Mouse (Mus musculus) cerebellum, postnatal 14 days (tissue): Measurements from ENCODE around the gene Artn.
A peak's percentile ranks its signal among the peaks of the same experiment; 100 is the strongest.

Experiments used
- DNase-seq, 2 experiments: peaks; one replicate each; pipeline ENCODE4 v3.0.0; 2021; ENCODE audit warnings: mixed read lengths in 2 of 2

Gene Artn

GRCm38 (mm10) chr4:117918261-117918660, 11.3 kb downstream of the Artn start:
- no peak for DNase-seq

DNA sequence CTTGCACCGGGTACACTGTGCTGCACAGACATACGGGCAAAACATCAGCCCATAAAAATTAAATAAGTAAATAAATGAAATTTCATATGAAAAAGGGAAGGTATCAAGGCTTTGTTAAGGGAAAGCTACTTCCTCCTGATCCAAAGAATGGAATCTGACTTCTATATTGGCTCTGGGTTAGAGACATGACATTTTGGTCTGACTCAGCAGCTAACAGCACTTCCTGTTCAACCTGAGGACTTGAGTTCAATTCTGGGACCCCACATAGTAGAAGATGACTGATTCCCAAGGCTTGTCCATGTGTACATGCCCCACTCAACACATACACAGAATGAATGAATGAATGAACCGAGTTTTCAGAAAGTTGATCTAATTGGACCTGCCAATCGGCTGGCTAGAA, 11.7 kb downstream of the Artn start:
- DNase-seq: no peak

DNA sequence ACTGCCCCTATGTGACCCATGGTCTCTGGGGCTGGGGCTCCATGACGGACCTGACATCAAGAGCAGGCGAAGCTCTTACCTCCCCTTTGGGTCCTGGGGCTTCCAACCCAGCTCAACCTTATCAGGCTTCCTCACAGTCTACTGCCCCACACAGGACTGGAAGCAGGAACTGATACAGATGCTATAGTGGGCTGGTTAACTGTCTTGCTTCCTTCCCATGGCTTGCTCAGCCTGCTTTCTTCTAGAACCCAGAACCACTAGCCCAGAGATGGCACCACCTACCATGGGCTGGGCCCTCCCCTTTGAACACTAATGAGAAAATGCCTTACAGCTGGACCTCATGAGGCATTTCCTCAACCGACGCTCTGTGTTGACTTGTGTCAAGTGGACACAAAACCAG, 12.2 kb downstream of the Artn start:
- DNase-seq: no peak

- DNase-seq: no peak
Observed at GRCm38 (mm10) chr4:117916386-117916785, 13.2 kb downstream of the Artn start.

- DNase-seq: no peak
Observed at GRCm38 (mm10) chr4:117915489-117916105, 14.0 kb downstream of the Artn start.

DNA sequence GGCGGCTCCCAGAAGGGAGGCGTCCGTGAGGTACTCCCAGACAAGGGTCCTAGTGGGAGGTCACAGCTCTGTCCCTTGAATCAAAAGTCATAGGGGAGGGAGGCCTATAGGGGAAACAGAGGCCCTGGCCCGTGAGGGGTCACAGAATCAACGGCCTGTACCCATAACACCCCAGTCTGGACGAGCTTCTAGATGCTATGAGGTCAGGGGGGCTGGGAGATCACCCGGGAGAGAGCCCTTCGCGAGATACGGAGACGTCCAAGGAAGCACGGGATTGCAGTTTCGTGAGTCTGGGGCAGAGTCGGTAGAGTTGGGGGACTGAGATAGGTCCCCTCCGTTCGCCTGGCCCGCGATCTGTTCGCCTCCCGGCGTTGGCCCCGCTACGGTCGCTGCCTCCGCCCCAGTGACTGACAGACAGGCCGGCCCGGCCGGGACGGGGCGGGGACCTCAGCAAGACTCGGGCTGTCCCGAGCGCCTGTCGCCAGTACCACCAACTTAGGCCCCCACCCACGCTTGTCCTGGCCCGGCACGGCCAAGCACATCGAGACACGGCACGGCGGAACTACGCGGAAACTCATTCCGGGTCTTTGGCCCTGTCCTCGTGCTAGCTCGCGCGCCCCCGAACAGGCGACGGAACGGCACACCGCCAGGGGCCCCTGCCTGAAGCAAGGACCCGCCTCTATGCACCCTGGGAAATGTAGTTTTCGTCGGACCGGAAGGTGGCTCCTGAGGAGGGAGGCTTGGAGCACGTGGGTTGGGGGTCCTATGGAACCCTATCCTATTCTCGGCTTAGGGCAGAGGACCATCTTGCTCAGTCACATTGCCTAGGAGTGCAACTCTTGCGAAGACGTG, 14.7 kb downstream of the Artn start, which contains the start of gene Ipo13:
TSS of gene Ipo13 (minus strand) at position 409 of the 852 bp plus-strand sequence.
- peak; percentile 93 to 95 for DNase-seq

DNA sequence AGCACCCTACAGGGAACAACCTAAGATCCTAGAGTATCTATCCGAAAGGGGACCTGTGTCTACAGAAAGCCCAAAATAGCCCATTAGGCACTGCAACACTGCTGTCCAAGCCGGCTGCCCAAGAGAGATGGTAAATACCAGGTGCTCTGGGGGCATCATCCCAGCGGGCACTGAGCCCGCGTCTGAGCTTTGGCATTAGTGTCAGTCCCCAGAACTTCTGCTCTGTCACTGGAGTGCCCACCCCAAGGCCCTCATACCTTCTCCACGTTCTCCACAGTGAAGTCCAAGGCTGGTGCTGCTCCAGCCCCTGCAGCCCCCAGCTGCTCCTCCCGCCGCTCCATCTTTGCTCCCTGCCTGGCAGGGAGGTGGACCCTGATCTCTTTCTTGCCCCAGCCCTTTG, 15.5 kb downstream of the Artn start:
- DNase-seq: peak; percentile 72 to 78

DNA sequence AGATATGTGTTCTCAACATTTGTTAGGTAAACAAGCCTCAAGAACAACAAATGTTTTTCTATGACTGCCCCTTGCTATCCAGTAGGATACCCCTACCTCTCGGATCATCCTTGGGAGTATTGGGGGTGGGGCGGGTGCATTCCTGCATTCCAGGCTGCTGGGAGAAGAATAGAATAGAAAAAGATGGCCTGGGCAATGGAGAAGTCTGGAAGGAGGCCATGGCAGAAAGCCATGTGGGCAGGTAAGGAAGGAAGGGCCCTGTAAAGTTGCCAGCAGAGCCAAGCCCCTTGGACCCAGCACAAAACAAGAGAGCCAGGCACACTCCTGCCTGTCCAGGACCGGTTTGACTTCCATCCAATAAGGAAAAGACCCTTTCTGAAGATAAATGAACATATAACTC, 16.1 kb downstream of the Artn start:
- DNase-seq: peak; percentile 94 to 95

- peak in 1 of 2 experiments; percentile 50 for DNase-seq
Observed at GRCm38 (mm10) chr4:117912685-117913273, 16.8 kb downstream of the Artn start.

GRCm38 (mm10) chr4:117912131-117912561, 17.4 kb downstream of the Artn start:
- DNase-seq: peak; percentile 75 to 76

DNA sequence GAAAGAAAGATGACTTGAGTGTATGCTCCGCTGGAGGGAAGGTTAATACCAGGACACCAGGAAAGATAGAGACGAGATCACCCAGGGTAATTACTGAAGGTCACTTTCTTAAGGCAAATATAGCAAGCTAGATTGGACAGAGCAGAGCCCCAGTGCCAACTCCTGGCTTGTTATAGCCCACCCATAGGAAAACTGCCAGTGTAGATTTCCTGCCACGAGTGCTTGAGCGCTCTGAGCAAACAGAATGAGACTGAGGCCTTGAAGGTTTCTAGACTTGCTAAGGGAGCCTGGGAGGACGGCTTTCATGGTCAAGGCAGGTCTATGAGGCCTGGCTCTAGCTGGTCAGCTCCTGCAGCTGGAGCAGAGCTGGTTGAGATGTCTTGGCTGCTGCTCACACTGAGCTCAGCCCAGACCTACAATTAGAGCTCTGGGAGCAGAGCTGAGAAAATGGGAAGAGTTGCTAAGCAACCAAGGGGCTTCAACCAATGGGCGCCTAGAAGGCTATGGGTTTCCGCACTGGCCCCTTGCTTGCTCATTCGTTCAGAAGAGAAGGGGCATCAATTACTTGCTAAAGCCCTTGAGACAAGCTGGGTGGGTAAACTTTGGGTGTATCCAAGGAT, 20.6 kb downstream of the Artn start:
- DNase-seq: peak in 1 of 2 experiments; percentile 55

- no peak for DNase-seq
Observed at GRCm38 (mm10) chr4:117906196-117906595, 23.4 kb downstream of the Artn start.

GRCm38 (mm10) chr4:117904761-117905160, 24.8 kb downstream of the Artn start:
- DNase-seq: peak in 1 of 2 experiments; percentile 63

GRCm38 (mm10) chr4:117904094-117904493, 25.5 kb downstream of the Artn start:
- DNase-seq: no peak

DNA sequence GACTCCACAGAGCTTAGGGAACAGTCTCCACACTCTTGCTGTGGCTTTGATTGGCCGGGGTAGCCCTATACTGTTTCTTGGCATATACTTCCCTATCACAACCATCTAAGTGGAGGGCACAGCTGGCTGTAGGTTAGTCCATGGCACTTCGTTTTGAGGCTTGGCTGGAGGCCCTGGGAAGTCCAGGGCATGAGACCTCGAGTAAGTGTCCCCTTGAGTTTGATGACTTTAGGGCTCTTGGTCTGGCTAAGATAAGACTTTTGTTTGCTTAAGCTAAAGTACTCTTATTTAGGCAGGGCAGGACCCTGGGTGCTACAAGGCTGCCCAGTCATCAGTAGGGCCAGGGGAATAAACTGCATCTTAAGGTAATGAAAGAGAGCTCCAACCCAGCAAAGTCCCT, 31.5 kb downstream of the Artn start:
- DNase-seq: no peak

DNA sequence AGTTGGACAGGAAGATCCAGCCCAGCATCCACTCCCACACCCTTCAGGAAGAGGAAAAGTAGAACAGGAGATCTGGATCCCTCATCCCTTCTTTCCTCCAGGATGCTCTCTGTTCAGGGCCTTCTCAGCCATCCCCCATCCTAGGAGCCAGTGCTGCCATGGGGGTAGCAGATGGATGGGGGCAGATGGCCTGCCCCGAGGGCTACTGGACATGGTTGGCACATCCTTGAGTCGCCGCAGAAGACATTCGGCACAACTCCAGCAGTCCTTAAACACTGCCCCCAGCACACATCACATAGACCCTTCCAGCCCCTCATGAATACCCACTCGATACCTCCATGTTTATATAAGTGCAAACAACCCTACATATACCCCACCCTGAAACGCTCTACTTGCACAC, 33.5 kb downstream of the Artn start:
- peak; percentile 83 to 84 for DNase-seq

DNA sequence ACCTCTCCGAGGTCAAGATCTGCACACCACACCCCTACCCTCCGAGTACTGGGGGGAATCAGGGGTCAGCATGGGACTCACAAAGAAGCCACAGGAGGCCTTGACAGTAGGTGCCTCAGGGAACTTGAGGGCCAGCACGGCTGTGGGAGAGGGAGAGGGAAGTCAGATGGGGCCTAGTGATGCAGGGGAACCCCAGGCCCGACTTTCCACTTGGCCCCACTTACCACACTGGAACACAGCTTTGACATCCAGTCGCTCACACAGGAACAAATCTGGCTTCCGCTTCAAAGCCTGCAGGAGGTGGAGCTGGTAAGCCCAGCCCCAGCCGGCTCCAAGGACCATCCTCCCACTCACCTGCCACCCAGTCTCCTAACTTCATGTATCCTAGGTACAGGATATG, 34.2 kb downstream of the Artn start:
- peak in 1 of 2 experiments; percentile 40 for DNase-seq

DNA sequence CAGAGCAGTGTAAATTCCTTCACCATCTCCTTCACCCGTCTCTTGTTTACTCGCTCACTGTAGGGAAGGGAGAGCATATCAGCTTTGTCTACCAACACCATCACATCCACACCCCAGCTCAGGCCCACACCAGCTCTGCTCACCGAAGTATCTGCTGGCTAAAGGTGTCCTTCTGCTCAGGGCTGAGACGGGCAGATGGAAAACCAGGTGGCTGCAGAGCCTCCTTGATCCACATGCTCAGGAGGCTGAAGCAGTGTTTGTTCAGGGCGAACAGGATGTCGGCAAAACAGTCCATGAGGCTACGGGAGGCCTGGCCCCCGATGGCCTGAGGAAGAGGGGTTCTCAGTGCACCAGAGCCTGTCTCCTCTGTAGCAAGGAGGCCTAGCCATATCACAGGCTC, 35.0 kb downstream of the Artn start:
- DNase-seq: no peak

- peak in 1 of 2 experiments; percentile 12 for DNase-seq
Observed at GRCm38 (mm10) chr4:117893376-117893775, 36.2 kb downstream of the Artn start.

GRCm38 (mm10) chr4:117891738-117892161, 37.8 kb downstream of the Artn start, which contains the start of gene Dph2:
Gene Dph2 (minus strand): TSS chr4:117892032.
- DNase-seq: peak; percentile 86 to 91

DNA sequence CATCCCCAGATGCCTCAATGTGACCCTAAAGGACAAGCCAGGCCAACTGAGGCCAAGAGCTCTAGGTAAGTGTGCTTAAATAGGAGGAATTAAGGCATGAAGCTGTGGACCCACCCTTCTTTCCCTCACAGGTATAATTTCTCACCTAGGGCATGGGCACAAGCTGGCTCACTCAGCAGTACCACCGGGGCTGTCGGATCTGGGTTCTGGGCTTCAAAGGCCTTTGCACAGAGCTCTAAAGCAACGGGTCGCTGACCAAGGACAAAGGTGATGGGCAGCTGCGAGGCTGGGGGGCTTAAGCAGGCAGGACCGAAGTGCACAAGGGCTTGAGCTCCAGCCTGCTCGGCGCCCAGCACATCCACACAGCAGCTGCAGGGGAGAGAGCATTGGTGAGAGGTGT, 38.8 kb downstream of the Artn start:
- DNase-seq: no peak

GRCm38 (mm10) chr4:117890031-117890430, 39.5 kb downstream of the Artn start:
- no peak for DNase-seq

DNA sequence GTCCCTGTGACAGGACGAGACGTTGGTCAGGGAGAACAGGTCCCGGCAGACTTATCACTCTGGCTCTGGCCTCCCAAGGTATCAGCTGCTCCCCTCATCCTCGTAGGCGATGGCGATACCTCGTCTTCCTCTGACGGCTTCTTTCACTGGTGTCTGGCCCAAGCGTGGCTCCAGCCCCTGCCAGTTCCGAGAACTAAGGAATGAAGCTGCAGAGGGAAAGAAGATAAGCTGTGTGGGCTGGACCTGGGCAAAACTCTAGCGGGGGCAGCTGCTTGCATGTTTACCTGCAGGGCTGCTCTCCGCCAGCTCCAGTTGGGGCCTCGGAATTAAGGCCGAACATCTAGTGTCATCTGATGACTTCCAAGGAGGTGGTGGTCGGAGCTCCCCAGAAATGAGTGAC, 40.1 kb downstream of the Artn start:
- DNase-seq: no peak
